Mouse (Mus musculus): Measurements from ENCODE around the gene Telo2. TPM values are rescaled to one million over a fixed set of nuclear protein-coding genes. Genes with fewer than 3 reads are reported as not detected.

The Telo2 gene
- total and polyA plus RNA-seq, 3 experiments, result 12.1 to 13.5 (median 12.7) TPM

DNA sequence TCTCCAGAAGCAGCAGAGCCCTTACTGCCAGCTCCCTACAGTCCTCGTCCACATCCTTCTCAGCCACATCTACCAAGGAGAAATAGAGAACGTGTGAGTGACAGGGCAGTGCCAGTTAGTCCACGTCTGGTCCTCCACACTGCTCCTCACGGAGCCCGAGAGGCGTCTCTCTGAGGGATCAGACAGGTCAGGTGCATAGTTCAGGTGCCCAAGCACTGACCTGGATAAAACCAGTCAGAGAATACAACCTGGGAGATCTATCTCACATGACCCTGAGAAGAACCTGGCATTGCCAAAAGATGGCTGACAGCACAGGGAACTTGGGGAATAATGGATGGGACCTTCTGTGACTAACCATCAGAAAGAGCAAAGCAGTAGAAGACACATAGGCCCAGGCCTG lies 15.7 kb downstream of the Telo2 start:
- WGBS, result 95% methylated on average over 6 of the region's 6 CpGs
- H3K36me3 ChIP-seq (ENCODE audit: control insufficient read depth, insufficient read depth, low read length), result no peaks in the 10 kb centered on the region
- H3K4me3 ChIP-seq, result no peak overlapping the region

DNA sequence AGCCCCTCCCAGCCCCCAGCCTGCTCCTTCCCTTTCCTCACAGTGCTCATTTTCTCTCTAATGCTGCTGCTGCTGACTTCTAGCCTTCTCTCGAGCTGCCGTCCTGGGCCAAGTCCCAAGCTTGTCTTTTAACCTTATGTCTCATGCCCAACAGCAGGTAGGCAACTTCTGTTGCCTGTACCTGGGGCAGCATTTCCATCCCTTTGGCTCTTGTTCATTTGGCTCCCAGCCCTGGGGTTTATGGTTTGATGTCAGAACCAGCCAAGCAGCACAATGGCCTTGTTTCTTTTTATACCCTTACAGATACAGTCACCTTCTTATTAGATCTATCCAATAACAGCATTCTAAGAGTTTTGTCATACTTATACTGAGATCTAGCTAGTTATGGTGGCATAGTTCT lies 19.5 kb downstream of the Telo2 start:
- H3K79me2 ChIP-seq (replicated peaks; ENCODE audit: control insufficient read depth, insufficient read depth, low read length), result no peaks in the 10 kb centered on the region
- no peak overlapping the region for H3K9ac ChIP-seq (ENCODE audit: low read depth, low read length)
- H3K27me3 ChIP-seq (ENCODE audit: control insufficient read depth, insufficient read depth, low read length), result no peaks in the 10 kb centered on the region
- intact Hi-C loops (cut with DNase I), result no loop called here
- no peak overlapping the region for H3K4me3 ChIP-seq
- no peak for DNase-seq
- TF ChIP-seq CTCF (IDR thresholded peaks at IDR 0.05) (no peak), POLR2A (IDR thresholded peaks at IDR 0.05; ENCODE audit: insufficient read depth, low read depth, low read length) (no peak), EP300 (IDR thresholded peaks at IDR 0.05; ENCODE audit: insufficient read depth, low read depth, low read length) (no peak)
- 90% methylated on average over 2 of the region's 2 CpGs for WGBS
- H3K27ac ChIP-seq, result no peak overlapping the region
- H3K36me3 ChIP-seq (ENCODE audit: control insufficient read depth, insufficient read depth, low read length), result no peaks in the 10 kb centered on the region
- H3K4me1 ChIP-seq (ENCODE audit: control insufficient read depth, insufficient read depth, low read length), result no peaks in the 10 kb centered on the region

More for the DNA sequence above, 15.7 kb downstream of the Telo2 start:
- Histone ChIP-seq H3K4me1 (ENCODE audit: control insufficient read depth, insufficient read depth, low read length) (no peaks in the 10 kb centered on the region), H3K79me2 (replicated peaks; ENCODE audit: control insufficient read depth, insufficient read depth, low read length) (no peaks in the 10 kb centered on the region), H3K9ac (ENCODE audit: low read depth, low read length) (no peak overlapping the region), H3K27ac (no peak overlapping the region), H3K27me3 (ENCODE audit: control insufficient read depth, insufficient read depth, low read length) (no peaks in the 10 kb centered on the region)
- intact Hi-C loops (cut with DNase I), result no loop called here
- TF ChIP-seq EP300 (IDR thresholded peaks at IDR 0.05; ENCODE audit: insufficient read depth, low read depth, low read length) (no peak), POLR2A (IDR thresholded peaks at IDR 0.05; ENCODE audit: insufficient read depth, low read depth, low read length) (no peak), CTCF (IDR thresholded peaks at IDR 0.05) (no peak)
- DNase-seq, result no peak

DNA sequence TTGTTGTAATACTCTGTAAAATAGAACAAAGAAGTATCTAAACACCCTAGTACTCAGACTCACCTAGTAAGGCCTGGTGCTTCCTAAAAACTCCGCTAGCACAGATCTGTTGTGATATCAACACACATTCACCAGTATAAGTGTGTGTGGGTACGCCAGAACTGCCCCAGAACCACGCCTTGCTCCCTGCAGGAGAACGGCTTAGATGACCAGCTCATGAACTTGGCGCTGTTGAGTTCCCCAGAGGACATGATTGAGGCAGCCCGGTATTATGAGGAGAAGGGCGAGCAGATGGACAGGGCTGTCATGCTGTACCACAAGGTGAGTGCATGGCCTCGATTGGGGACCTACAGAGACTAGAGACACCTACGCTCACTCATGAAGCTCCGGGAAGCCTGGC lies 25.3 kb downstream of the Telo2 start:
- 91% methylated on average over 10 of the region's 10 CpGs for WGBS
- no peaks in the 10 kb centered on the region for H3K27me3 ChIP-seq (ENCODE audit: control insufficient read depth, insufficient read depth, low read length)
- intact Hi-C loops (cut with DNase I), result no loop called here
- H3K4me1 ChIP-seq (ENCODE audit: control insufficient read depth, insufficient read depth, low read length), result no peaks in the 10 kb centered on the region
- no peak for DNase-seq
- no peaks in the 10 kb centered on the region for H3K79me2 ChIP-seq (replicated peaks; ENCODE audit: control insufficient read depth, insufficient read depth, low read length)
- H3K4me3 ChIP-seq, result no peak overlapping the region
- TF ChIP-seq POLR2A (IDR thresholded peaks at IDR 0.05; ENCODE audit: insufficient read depth, low read depth, low read length) (no peak), EP300 (IDR thresholded peaks at IDR 0.05; ENCODE audit: insufficient read depth, low read depth, low read length) (no peak), CTCF (IDR thresholded peaks at IDR 0.05) (no peak)
- H3K9ac ChIP-seq (ENCODE audit: low read depth, low read length), result no peak overlapping the region
- H3K36me3 ChIP-seq (ENCODE audit: control insufficient read depth, insufficient read depth, low read length), result no peaks in the 10 kb centered on the region
- no peak overlapping the region for H3K27ac ChIP-seq

DNA sequence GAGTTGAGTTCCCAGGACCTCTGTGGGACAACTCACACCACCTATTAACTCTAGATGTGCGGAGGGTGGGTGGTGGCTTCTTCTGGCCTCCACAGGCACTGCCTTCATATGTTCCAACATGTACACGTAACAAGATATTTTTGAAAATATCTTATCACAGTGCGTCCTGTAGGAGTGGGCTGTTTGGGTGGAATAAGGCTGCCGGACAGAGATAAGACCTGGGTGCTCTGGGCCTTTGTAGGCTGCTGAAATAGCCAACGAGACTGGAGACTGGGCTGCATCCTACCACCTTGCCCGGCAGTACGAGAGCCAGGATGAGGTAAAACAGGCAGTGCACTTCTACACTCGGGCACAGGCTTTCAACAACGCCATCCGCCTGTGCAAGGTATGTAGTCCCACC lies 26.6 kb downstream of the Telo2 start:
- no peaks in the 10 kb centered on the region for H3K36me3 ChIP-seq (ENCODE audit: control insufficient read depth, insufficient read depth, low read length)
- peaks cover 2% of the 10 kb centered on the region; the same call in 1 of the 2 replicates for H3K4me1 ChIP-seq (ENCODE audit: control insufficient read depth, insufficient read depth, low read length)
- no peak overlapping the region for H3K27ac ChIP-seq
- H3K4me3 ChIP-seq, result no peak overlapping the region
- no peak overlapping the region for H3K9ac ChIP-seq (ENCODE audit: low read depth, low read length)
- no peak for TF ChIP-seq POLR2A (IDR thresholded peaks at IDR 0.05; ENCODE audit: insufficient read depth, low read depth, low read length)
- 0 out of 2 replicates have a peak, but pooled peaks have one; percentile 4 for TF ChIP-seq CTCF (IDR thresholded peaks at IDR 0.05)
- no peak for TF ChIP-seq EP300 (IDR thresholded peaks at IDR 0.05; ENCODE audit: insufficient read depth, low read depth, low read length)
- no peaks in the 10 kb centered on the region for H3K27me3 ChIP-seq (ENCODE audit: control insufficient read depth, insufficient read depth, low read length)
- WGBS, result 68% methylated on average over 10 of the region's 10 CpGs
- no peaks in the 10 kb centered on the region for H3K79me2 ChIP-seq (replicated peaks; ENCODE audit: control insufficient read depth, insufficient read depth, low read length)
- no peak for DNase-seq
- intact Hi-C loops (cut with DNase I), result no loop called here

DNA sequence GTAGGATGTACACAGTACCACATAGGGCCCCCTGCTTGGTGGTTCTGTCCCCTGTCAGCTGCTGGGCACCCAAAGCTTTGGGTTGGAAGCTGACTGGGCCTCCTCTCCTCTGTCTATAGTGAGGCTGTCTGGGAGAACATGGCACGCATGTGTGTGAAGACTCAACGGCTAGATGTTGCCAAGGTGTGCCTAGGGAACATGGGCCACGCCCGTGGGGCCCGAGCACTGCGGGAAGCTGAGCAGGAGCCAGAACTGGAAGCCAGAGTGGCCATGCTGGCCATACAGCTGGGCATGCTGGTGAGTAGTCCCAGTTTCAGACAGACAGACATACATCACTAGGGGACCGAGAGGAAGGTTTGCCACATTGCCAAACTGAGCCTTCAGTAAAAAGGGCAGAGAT lies 29.0 kb downstream of the Telo2 start:
- H3K36me3 ChIP-seq (ENCODE audit: control insufficient read depth, insufficient read depth, low read length), result no peaks in the 10 kb centered on the region
- H3K27me3 ChIP-seq (ENCODE audit: control insufficient read depth, insufficient read depth, low read length), result no peaks in the 10 kb centered on the region
- H3K4me3 ChIP-seq, result no peak overlapping the region
- TF ChIP-seq CTCF (IDR thresholded peaks at IDR 0.05) (no peak), POLR2A (IDR thresholded peaks at IDR 0.05; ENCODE audit: insufficient read depth, low read depth, low read length) (no peak), EP300 (IDR thresholded peaks at IDR 0.05; ENCODE audit: insufficient read depth, low read depth, low read length) (no peak)
- intact Hi-C loops (cut with DNase I), result no loop called here
- H3K4me1 ChIP-seq (ENCODE audit: control insufficient read depth, insufficient read depth, low read length), result peaks cover 17% of the 10 kb centered on the region
- no peaks in the 10 kb centered on the region for H3K79me2 ChIP-seq (replicated peaks; ENCODE audit: control insufficient read depth, insufficient read depth, low read length)
- no peak overlapping the region for H3K27ac ChIP-seq
- H3K9ac ChIP-seq (ENCODE audit: low read depth, low read length), result no peak overlapping the region
- WGBS, result 84% methylated on average over 7 of the region's 7 CpGs
- DNase-seq, result no peak

DNA sequence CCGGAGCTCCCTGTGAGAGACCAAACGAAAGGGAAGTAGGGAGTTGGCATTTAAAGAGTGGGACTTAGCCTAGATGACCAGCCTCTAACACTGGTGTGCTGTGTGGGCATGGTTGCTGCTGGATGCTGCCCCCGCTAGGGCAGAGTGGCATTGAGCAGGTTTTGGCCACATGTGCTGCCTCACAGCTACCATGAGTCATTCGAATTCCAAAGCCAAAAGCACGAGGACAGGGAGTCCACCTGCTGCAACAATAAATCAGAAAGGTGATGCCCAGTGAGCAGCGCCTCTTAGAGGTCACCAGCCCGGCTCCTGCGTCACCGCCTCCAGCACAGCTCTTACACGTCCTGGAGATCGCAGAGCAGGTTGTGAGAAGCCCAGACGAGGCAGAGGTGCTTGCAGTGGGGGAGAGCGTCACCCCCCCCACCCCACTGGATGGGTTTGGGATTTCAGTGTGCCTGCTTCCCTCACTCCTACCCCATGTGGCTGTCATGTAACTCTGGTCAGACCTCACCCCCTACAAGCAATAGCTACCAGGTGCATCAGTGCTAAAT lies 30.9 kb downstream of the Telo2 start:
- intact Hi-C loops (cut with DNase I), result no loop called here
- TF ChIP-seq EP300 (IDR thresholded peaks at IDR 0.05; ENCODE audit: insufficient read depth, low read depth, low read length) (no peak), CTCF (IDR thresholded peaks at IDR 0.05) (no peak), POLR2A (IDR thresholded peaks at IDR 0.05; ENCODE audit: insufficient read depth, low read depth, low read length) (no peak)
- no peak for DNase-seq
- 88% methylated on average over 13 of the region's 13 CpGs for WGBS
- no peak overlapping the region for H3K4me3 ChIP-seq
- H3K27ac ChIP-seq, result peak overlapping the region; percentile 90
- H3K9ac ChIP-seq (ENCODE audit: low read depth, low read length), result no peak overlapping the region
- no peaks in the 10 kb centered on the region for H3K36me3 ChIP-seq (ENCODE audit: control insufficient read depth, insufficient read depth, low read length)
- no peaks in the 10 kb centered on the region for H3K27me3 ChIP-seq (ENCODE audit: control insufficient read depth, insufficient read depth, low read length)
- peaks cover 22% of the 10 kb centered on the region for H3K4me1 ChIP-seq (ENCODE audit: control insufficient read depth, insufficient read depth, low read length)
- peaks cover 3% of the 10 kb centered on the region; the same call in 1 of the 2 replicates for H3K79me2 ChIP-seq (replicated peaks; ENCODE audit: control insufficient read depth, insufficient read depth, low read length)

Measured in heart, adult 2 months (tissue).